Mouse (Mus musculus): ENCODE data around the gene Nup62cl.

The Nup62cl gene

DNA sequence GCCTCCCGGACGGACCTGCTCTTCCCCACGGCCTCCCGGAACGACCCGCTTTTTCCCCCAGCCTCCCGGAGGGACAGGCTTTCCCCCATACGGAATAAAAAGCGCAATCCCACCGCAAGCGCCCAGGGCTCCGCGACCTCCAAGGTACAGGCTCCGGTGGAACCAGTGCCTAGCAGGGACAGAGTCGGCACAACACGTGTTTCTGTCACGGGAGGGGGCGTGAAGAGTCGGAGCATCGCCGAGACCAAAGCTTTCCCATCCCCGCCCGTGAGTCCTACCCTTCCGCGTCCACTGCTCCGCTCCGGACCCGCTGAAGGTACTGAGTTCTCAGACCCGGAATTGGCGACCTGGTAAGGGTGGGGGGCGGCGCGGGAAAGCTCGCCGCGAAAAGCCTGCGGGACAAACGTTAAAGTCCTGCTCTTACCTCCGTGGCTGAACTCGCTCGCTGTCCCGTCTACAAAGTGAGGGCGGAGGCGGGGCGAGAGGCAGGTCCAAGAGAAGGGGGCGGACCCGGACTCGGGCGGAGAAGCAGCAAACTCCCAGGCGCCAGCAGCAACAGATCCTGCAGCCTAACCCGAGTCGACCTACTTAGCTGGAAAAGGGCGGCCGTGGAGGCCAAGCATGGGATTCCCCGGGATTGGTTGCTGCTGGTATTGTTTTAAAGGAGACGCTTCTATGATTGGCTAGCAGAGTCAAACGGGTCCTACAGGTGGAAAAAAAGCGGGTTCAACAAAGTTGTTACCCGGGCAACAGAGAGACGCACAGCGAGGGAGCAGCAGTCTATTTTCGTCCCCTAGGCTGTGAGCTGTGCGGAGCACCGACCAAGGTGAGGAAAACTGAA is at the start of gene Nup62cl, which contains the start of gene Pih1h3b:
Gene Nup62cl, minus strand, starts transcription at position 578 of the 841 bp plus-strand sequence.
Gene Pih1h3b, plus strand, starts transcription at position 745 of the 841 bp plus-strand sequence.
- peak; percentile 61 for DNase-seq (ENCODE audit: low spot score)

- no peak for DNase-seq (ENCODE audit: low spot score)
Measured at GRCm38 (mm10) chrX:140094066-140094465, 31.6 kb upstream of the Nup62cl start.

DNA sequence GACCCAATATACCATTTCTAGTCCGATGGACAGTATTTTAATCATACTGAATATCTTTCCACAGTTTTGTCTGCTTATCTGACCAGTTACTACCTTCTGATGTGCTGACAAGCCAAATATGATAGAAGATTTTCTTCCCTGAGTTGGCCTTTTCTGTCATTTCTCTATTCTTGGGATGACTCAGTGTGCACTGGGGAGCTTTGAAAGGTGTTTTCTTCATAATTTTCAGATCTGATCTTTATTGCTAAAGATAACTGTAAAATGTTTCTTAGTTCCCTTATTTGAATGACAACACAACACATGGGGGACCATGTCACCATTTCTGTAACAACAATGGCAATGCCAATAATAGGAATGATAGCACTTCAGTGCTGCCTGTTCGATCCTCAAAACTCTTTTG is 20.0 kb upstream of the Nup62cl start:
- DNase-seq (ENCODE audit: low spot score) = no peak

- peak; percentile 4 for DNase-seq (ENCODE audit: low spot score)
Measured at GRCm38 (mm10) chrX:140060886-140061874, 1.3 kb downstream of the Nup62cl start.

DNA sequence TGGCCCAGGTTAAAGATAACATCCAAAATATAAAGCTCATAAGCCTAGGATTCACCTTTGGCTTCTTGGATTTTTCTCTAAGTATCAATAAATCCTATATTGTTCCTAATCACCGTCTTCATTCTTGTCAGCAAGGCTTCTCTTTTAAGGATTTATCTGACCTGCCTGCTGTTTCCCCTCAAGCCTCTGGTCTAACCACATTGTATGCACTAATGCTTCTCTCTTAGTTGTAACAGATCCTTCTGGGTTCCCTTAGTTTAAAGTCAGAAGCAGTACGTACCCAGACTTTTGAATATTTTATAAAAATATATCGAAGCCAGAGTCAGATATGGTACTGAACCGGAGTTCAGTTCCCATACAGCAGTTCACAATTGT is 63.8 kb downstream of the Nup62cl start:
- no peak for DNase-seq (ENCODE audit: low spot score)

GRCm38 (mm10) chrX:139997740-139998690 is 64.5 kb downstream of the Nup62cl start, which contains the start of gene Rbm41:
Rbm41 (minus strand) TSS chrX:139998595.
- DNase-seq (ENCODE audit: low spot score) = peak; percentile 82

GRCm38 (mm10) chrX:139982115-139982514 is 80.4 kb downstream of the Nup62cl start:
- no peak for DNase-seq (ENCODE audit: low spot score)

Measured in embryo, embryonic 10 days (tissue).